Mouse (Mus musculus) left cerebral cortex, adult 11 months (tissue): ENCODE results near the gene Kif26b.

Experiments
- DNase-seq: peaks from one replicate; pipeline ENCODE4 v3.0.0; 2022; ENCODE audit warnings: low spot score

Kif26b gene

DNA sequence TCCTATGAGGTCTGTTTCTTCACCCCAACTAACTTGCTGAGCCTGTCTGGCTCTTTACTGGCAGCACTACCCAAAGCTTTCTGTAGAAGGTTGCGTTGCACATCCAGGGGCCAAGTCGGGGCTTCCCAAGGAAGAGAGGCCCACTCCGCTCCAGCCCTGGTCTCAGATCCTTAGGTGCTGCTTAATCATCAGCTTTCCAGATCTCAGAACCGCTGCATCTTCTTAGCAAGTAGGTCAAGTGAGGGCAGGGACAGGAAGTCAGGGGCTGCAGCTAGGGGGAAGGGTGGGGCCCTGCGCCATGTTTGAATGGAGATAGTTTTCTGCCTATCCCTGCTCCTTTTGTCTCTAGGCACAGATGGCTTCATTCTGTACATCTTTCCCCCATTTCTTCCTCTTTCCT, 263.8 kb downstream of the Kif26b start:
- DNase-seq: no peak

GRCm38 (mm10) chr1:178794866-178795265, 265.9 kb downstream of the Kif26b start:
- DNase-seq: no peak

- DNase-seq: no peak
These were observed 268.5 kb downstream of the Kif26b start for GRCm38 (mm10) chr1:178797388-178797787.

DNA sequence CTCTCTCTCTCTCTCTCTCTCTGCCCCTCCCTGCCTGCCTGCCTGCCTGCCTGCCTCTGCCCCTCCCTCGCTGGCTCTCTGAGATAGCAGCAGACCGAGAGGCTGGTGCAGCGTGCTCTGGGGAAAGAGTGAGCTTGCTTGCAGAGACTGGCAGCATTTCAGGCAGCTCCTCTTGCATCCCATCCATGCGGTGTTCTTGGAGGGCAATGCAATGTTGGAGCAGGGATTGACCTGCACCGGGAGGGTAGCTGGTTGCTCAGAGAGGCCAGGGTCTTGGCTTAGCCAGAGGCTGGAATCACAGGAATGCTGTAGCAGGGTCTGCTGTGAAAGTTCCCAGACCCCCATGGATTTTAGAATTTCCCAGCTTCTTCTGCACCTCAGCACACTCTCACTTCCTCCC, 269.4 kb downstream of the Kif26b start:
- peak; percentile 11 for DNase-seq

DNA sequence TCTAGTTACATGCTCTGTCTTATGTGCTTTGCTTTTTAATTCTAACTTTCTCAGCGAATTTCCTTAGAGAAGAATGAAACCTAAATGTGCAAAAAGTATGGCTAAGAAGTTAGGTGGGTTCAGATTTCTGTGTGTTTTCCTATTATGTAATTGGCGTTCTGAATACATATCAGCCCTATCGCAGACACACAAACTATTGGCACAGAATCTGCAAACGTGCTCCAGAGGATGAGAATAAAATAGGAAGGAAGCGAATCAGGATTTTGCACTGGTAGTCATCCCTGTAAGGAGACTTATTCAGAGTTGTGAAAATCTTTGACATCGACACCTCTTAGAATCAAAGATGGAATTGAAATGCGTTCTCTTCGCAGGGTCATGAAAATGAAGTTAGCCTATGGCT, 270.0 kb downstream of the Kif26b start:
- DNase-seq: no peak

- no peak for DNase-seq
These were observed 271.1 kb downstream of the Kif26b start for GRCm38 (mm10) chr1:178799836-178800552.

GRCm38 (mm10) chr1:178803155-178803554, 274.2 kb downstream of the Kif26b start:
- no peak for DNase-seq

DNA sequence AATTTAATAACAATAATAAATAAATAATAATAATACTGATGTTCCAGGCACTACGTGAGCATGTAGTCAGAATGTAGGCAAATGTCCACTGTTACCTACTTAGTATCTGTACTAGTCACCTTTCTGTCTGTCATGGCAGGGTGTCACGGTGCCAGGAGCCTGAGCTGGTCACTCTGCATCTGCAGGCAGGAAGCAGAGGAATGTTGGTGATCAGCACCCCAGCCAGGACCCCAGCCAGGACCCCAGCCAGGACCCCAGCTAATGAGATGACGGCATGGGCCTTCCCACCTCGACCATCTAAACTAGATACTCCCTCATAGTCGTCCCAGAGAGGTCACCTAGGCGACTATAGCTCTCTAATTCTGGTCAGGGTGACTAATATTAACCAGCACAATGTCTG, 288.6 kb downstream of the Kif26b start:
- DNase-seq: no peak

DNA sequence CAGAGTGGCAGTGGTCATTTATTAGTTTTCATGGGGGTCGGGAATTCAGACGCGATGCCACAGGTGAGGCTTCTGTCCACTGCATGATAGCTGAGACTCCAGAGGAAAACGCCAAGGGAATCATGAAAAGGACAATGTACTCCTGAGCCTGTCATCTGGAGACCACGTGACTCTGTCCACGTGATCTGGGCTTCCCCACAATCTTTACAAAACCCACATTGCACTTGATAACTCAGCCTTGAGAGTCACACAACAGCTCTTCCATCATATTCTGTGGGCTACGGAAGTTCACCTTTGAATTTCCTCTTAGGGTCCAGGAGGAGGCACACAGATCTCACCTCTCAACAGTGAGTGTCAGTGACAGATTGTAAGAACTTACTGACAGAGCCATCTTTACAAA, 290.1 kb downstream of the Kif26b start:
- DNase-seq: no peak

DNA sequence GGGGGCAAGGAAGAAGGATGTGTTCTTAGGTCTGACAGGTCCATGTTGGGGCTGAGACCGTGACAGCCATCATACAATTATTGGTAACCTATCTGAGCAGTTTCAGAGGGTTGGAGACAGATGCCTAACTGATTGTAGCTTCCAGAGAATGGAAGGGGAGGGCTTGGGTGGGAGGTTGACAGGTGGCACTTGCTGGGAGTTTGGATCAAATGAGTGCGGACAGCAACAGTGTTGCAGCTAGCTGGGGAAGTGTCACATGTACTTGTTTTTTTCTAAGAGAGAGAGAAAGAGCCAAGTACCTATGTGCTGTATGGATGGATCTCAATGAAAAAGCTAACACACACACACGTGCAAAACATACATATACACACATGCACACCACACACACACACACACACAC, 291.2 kb downstream of the Kif26b start:
- DNase-seq: no peak

GRCm38 (mm10) chr1:178820556-178821435, 291.9 kb downstream of the Kif26b start:
- DNase-seq: no peak

GRCm38 (mm10) chr1:178824871-178825270, 295.9 kb downstream of the Kif26b start:
- DNase-seq: no peak

- DNase-seq: no peak
These were observed 298.3 kb downstream of the Kif26b start for GRCm38 (mm10) chr1:178827223-178827622.

GRCm38 (mm10) chr1:178829456-178829855, 300.5 kb downstream of the Kif26b start:
- no peak for DNase-seq

DNA sequence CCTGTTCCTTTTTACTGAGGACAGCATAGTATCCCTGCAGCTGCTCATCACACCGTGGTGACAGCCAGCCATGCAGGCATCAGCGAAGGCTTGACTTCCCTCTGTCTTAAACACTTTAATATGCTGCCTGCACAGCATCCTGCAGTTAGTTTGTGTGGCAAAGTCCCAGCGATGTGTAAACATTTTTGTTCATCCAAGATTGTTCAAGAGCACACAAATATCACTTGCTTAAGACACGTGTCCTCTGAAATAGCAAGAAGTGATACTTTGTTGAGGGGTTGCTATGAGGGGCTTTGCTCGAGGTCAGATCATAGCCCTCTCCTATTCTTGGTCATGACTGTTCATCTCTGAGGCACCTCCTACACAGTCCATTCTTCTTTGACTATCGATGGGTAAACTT, 303.6 kb downstream of the Kif26b start:
- DNase-seq: no peak

GRCm38 (mm10) chr1:178835805-178836204, 306.9 kb downstream of the Kif26b start:
- DNase-seq: no peak

DNA sequence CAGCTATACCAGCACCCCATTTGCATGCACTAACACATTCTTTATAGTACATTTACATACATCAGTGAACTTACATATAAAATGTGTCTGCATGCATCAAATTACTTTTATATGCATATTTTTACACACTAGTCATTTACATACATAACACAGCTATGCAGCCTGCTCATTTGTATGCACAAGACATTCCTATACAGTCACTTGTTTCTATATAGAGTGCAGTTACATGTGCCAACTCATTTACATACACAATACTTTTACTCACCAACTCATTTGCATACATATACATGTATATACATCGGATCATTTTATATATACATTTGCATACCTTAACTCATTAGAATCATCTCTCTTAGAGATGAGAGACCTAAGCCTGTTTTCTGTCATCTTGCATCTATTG, 308.1 kb downstream of the Kif26b start:
- no peak for DNase-seq

DNA sequence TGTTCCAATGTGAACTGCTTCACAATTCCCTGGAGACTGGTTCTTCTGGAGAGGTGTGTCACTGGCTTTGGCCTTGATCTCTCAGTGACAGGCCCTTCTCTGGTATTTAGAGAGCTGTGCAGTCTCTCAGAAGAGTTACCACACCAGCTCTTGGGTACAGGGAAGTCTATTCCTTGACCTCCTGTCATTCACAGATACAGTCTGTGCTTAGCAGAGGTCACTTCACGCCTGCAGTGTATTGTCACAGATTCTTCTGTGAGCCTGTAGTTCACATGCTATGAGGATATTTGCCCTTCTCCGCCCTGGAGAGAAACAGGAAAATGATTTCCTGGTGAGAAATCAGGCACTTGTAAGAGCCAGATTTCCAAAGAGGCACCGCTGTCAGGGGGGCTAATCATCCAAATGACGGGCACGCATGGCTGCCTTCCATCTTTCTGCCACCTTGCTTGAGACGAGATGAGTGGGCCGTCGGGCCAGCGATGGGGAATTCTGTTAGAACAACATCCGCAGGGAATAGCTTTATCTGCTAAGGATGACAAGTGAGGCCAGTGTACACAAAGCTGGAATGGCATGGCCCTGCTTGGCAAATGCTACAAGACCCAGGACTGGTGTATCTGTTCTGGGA, 309.9 kb downstream of the Kif26b start:
- no peak for DNase-seq

GRCm38 (mm10) chr1:178840311-178840710, 311.4 kb downstream of the Kif26b start:
- DNase-seq: no peak

DNA sequence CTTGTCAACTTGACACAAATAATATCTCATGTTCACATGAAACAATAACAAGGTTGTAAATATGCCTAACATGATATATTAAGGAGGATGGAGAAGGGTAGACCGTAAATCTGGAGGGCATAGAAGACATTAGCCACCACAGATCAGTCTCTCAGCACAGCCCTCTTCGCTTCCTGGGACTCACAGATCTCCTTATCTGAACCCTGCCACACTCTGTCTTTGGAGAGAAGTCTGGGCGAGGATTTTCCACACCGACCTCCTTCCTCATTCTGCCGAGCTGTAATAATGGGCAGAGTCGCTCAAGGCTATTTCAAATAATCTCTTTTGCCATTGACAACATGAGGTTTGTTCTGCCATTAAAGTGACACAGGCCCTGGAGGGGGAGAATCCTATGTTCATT, 315.9 kb downstream of the Kif26b start:
- DNase-seq: no peak

DNA sequence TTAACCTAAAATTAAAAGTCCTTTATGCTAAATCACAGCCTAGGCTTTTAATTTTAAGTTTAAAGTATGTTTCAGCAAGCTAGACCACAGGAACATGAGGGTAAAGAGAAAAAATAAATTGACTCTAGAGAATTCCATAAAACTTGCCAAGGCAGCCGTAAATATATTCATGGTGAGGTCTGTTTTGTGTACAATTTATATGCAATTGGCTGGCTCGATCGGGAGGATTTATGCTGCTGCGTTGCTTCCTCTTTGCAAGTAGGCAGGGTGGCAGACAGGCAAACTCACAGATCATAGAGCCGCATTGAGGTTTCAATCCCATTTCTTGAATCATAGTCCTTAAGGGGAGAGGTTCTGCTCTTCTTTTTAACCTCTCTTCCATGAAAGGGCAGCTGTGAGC, 318.6 kb downstream of the Kif26b start:
- DNase-seq: no peak

DNA sequence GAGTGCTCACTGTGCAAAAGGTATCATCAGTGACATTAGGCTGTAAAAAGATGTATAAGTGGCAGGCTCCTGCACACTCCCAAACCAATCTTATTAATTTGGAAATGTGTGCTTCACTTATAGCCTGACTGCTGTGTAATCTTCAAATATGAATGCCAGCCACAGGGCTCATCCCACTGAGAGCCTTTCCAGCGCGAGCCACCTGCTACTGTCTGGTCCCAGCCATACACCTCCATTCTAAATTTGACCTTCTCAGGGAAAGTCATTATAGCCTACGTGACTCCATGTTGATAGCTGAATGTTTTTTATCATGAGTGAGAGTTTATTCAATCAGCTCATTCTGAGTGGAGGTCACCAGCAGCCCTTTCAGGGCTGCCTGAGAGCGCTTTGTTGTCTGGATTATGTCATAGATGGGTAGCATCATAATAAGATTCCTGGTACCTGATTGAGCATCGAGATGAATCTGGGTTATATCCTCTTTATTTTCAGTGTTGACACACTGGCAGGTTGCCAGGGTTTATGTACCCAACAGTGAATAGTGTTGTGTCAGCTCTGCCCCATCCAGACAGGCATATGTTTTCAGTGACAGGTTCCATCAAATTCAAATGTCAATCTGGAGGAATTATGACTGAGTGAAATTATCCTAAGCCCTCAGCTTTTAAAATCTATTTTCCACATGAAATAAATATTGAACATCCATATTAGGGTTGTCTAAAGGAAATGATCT, 319.6 kb downstream of the Kif26b start:
- DNase-seq: no peak
